Mouse (Mus musculus) forebrain, embryonic 14.5 days (tissue): Measurements from ENCODE around the gene Nebl. TPM values are rescaled to one million over a fixed set of nuclear protein-coding genes. Genes with fewer than 3 reads are reported as not detected.

Experiments
- microRNA-seq: library from miRNA; unstranded; fragments of <30 nt; microRNA quantifications from one replicate; pipeline ENCODE4, GENCODE M21; 2016
- polyA plus RNA-seq: library from polyadenylated mRNA; unstranded; fragments of >200 nt; fragmentation: Nextera tagmentation; extraction: Ambion mirVana; gene quantifications from 2 replicates; pipeline ENCODE4 v1.2.1, GENCODE M21; 2014

Nebl gene
- polyA plus RNA-seq, 1 experiment from 2014 or later = 3.5 TPM

Small RNA genes lying within 50 kb of the gene (microRNA-seq; reads per million reads assigned to microRNA genes)
- not detected for gene Mir6419
